Mouse (Mus musculus) kidney, postnatal 4 days (tissue): ENCODE measurements around the gene Fn3k.

Experiments used
- DNase-seq, 2 experiments: peaks; one replicate each; pipeline ENCODE4 v3.0.0; 2021; ENCODE audit warnings: mixed read lengths in 2 of 2

The Fn3k gene

DNA sequence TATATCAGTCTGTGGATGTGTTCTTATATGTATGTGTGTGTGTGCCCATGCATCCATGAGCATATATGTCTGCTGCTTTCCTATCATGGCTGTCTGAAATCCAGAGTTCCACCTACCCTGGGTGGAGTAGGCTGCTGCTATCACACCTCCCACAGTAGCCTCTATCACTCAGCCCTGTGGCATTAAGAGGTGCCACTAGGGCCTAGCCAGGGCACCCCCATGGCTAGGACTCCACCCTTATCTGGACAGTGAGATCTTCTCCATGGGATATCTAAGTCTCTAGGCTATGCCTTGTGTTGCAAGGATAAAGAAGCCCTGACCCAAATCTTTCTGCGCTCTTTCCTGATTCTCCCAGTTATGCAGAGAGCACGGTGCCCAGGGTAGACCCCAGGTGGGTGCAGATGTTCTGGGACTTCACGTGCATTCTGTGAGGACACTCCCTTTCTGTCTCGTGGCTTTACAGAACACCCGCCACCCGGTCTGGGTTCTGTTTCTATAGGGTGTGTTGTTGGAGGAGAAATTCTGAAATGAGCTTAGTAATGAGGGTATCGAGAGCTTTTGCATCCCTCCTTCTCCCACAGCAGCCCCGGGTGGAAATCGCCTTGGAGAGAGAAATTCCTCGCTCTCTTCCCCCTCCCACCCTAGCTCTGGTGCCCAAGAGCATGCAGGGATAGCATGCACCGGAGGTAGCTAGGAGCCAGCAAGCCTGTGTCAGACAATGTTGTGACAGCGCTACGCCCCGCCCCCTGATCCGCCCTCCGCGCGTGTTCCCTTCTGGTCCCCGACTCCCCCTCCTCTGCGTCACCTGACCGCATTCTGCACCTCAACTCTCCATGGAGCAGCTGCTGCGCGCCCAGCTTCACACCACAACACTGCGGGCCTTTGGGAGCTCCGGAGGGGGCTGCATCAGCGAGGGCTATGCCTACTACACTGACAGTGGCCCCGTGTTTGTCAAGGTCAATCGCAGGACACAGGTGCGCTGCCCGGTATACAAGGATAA lies at the start of gene Fn3k:
Gene Fn3k, plus strand, starts transcription at position 758 of the 1,000 bp plus-strand sequence.
- DNase-seq: peak; percentile 92 to 94

GRCm38 (mm10) chr11:121387750-121388553 lies 46.8 kb upstream of the Fn3k start, which contains the start of gene Rab40b:
Gene Rab40b (minus strand): TSS chr11:121388251.
- peak; percentile 95 to 97 for DNase-seq

DNA sequence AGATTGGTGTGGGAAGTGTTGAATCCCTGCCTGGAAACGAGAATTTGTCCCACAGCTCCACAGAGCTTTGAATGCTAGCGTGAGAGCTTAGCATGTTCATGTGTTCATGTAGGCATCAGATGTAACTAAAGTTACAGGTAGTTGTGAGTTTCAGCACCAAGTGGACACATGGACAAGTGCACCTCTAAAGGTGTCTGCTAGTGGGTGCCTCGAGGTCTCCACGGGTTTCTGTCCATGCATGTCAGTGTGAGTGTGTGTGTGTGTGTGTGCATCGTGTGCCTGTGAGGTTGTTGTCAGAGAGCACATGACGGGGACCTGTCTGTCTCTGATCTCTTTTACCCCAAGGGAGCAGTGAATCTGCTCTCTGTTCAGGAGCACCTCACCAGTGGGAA lies 46.2 kb upstream of the Fn3k start:
- DNase-seq: no peak

GRCm38 (mm10) chr11:121390793-121391192 lies 43.9 kb upstream of the Fn3k start:
- no peak for DNase-seq

- DNase-seq: no peak
These were observed 42.3 kb upstream of the Fn3k start for GRCm38 (mm10) chr11:121392405-121392804.

GRCm38 (mm10) chr11:121407366-121408155 lies 27.2 kb upstream of the Fn3k start:
- DNase-seq: no peak

DNA sequence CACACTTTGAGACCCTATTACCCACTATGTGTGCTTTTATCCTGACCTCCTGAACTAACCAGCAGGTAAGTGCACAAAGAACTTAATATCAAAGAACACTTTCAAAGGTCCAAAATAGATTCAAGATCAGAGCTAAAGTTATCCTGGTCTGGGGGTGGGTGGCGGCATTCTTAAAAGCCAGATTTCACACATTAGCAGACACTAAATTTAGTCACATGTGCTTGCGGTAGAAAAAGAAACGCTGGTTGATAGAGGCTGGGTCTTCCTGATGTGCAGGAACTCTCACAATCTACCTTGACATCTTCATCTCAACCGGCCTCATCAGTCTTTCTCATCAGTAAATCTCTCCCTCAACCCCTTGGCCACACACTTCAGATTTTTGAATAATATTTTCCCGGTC lies 20.0 kb upstream of the Fn3k start:
- DNase-seq: no peak

GRCm38 (mm10) chr11:121415351-121415750 lies 19.4 kb upstream of the Fn3k start:
- DNase-seq: peak; percentile 19 to 29

DNA sequence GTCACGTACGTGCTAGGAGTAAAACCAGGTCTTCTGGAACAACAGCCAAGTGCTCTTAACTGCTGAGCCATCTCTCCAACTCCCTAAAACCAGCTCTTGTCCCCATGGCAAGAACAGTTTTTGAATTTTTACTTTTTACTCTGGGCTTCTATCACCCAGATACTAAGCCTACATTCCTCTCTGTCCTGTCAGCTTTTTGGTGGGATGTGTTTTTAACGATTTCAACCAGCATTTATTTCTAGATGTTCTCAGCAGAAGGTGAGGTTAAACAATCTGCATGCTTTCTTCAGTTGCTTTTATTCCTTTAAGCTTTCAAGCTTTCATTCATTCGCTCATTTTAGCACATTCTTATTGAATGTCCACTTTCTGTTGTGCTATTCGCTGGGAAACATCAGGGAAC lies 16.7 kb upstream of the Fn3k start:
- no peak for DNase-seq

GRCm38 (mm10) chr11:121418932-121419331 lies 15.8 kb upstream of the Fn3k start:
- DNase-seq: no peak

- DNase-seq: no peak
These were observed 14.3 kb upstream of the Fn3k start for GRCm38 (mm10) chr11:121420379-121420778.

DNA sequence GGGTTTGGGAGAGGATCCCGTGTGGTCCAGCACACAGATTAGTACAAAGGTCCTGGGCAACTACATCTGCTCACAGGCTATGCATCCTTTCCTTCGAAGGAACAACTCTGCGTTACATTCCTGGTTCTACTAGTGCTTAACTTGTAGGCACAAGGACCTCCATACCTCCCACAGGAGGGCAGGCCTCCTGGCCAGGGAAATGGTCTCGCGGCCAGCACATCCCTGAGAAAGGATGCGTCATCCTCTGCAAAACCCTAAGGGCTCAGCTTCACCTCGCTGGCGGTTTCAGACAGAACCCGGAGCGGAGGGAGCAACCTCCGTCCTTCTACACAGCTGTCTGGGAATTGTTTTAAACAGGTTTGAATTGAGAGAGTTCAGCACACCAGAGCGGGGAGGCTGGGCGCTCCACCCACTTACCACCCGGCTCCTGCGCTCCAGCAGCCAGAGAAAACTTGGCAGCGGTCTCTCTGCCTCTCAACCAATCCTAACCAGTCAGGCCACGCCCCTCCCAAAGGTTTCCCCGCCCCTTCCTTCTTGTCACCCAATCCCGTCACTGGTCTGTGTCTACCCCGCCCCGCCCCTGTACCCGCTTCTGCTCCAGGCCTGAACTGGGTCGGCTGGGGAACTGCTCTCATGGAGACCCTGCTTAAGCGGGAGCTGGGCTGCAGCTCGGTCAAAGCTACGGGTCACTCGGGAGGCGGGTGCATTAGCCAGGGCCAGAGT lies 13.7 kb upstream of the Fn3k start, which contains the start of gene Fn3krp:
Gene Fn3krp, plus strand, starts transcription at position 572 of the 723 bp plus-strand sequence.
- peak; percentile 100 for DNase-seq

- no peak for DNase-seq
These were observed 13.1 kb upstream of the Fn3k start for GRCm38 (mm10) chr11:121421553-121422173.

DNA sequence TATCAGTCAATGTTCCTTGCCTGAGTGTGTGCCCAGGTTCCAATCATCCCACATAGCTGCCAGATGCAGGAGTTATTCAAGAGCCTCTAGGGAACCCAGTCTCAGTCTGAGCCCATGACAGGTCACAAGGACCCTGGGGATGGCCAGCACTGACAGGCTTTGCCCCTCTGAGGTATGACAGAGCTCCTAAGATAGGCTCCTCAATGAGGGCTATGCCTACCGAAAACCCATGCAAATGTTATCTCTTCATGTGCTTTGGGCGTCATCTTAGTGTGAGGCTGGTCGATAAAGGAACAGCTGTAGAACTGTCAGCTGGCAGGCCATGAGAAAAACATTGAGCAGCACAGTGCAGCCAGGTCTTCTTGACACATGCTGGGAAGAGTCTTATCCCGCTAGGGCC lies 1.3 kb upstream of the Fn3k start:
- DNase-seq: no peak

DNA sequence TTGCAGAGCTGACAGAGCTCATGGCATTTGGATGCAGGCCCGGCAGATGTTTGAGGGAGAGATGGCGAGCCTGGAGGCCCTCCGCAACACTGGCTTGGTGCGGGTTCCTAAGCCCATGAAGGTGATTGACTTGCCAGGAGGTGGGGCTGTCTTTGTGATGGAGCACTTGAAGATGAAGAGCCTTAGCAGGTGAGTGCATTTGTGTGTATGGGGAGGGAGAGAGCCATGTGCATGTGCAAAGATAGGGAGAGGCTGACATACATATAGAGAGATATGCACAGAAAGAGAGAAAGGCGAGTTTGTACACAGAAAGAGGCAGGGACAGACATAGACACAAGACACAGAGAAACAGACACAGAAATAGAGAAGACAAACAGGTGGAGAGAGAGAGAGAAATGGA lies 2.5 kb downstream of the Fn3k start:
- no peak for DNase-seq

DNA sequence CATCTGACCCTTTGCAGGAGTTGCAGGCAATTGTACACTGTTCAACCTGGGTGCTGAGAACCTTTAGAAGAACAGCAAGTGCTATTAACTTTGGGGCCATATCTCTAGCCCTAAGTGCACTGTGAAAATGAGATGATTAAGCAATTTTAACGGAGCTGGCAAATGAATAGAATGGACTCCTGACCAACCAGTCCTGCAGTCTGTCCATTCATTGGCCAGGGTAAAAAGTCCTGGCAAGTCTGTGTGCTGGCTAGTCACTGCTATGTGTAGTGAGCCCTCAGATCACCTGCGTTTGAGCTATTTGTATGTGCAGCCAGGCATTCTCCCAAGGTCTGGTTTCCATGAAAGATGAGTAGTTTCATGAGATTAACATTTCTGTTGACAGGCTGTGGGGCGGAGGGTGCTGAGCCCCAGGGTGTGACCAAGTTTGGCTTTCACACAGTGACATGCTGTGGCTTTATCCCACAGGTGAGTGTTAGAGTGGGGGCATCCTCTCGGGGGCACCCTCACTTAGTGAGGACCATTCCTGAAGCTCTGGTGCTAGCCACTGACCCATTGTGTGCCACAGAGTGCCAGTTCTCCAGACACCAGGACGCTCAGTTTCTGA lies 5.1 kb downstream of the Fn3k start:
- DNase-seq: no peak

GRCm38 (mm10) chr11:121441653-121442052 lies 6.9 kb downstream of the Fn3k start:
- DNase-seq: no peak

DNA sequence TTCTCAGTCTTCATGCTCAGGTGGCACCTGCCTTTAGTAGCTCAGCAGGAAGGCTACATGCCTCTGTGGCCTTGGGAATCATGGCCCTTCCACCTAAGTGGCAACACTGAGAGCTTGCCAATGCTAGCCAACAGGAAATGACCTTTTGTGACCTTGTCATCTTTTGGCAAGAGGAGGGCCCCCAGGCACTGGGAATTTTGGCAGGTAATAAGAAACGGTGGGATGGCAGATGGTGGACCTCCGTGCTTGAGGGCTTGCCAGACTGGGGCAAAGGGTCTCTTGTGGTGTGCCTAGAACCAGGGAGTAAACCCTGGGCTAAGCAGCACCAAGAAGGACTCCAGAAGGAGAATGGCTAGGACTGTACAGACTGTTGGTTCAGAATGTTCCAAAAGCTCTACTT lies 7.4 kb downstream of the Fn3k start:
- DNase-seq: no peak

DNA sequence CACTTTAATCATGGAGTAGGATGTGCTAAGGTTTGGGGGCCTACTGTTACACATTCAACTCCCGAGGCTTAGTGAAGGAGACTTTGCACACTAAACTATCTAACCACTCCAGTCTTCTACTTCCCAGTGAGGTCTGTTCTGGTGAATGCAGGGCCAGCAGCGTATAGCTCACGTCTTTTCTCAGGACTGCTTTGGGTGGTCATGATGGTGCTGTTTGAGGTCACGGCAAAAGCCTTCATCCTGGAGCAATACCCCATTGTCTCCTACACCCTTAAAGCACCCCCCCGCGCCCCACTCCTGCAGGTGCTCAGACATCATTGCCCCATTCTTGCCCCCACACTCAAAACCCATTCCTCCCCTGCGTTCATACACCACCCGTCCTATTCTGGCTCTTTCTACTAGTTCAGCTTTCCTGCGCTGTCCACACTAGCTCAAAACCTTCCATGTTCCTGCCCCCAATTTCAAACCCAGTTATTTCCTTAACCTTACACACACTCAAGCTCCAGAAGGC lies 16.6 kb downstream of the Fn3k start:
- no peak for DNase-seq

DNA sequence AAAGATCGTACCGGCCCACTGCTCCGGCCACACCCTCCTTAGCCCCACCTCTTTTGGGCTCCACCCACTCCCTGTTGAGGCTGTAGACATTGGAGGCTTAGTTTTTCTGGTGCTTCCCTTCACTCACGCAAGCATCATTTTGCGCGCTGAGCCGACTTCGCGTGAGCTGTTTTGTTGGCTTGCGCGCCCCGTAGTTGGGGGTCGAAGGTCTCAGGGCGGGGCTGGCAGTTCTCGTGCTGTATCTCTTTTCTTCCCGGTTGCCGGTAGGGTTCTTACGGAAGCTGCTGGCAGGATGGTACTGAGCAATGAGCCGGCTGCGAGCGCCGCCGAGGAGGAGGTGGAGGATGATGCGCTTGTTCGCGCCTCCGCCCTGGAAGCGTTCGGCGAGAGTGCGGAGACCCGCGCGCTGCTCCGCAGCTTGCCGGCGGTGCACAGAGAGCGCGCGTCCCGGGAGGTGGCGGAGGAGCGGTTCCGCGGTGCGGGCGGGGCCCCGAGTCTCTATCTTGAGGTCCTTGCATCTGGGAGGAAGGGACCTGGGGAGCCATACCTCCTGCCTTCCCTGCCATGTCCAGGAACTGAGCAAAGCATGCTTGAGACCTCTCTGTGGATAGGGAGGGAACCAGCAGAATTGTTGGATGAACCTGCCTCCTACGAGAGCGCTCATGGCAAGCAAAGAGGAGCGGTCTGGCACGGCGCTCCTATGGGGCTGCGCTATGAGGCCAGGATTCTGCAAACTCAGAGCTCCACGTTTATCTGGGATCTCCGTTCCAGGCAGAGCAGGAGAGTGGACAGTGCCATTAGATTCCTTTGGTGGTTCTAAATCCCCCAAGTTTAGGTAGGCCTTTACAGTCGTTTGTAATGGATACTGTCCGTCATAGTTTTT lies 17.3 kb downstream of the Fn3k start, which contains the start of gene Tbcd:
Gene Tbcd, plus strand, starts transcription at position 197 of the 883 bp plus-strand sequence.
- peak; percentile 96 for DNase-seq
